Mouse (Mus musculus) MEL (cell line): Measurements from ENCODE around the gene Vwa8. TPM values are rescaled to one million over a fixed set of nuclear protein-coding genes. Genes with fewer than 3 reads are reported as not detected.

Source experiments
- DNase-seq: peaks from one replicate; pipeline ENCODE4 v3.0.0; 2011; ENCODE audit warnings: low read depth, low spot score
- H3K27ac ChIP-seq: 2 replicates; pipeline ENCODE4 v1.5.1; 2012; ENCODE audit warnings: low read depth, mild to moderate bottlenecking, control low read depth, low read length, moderate library complexity; ENCODE audit not compliant: control insufficient read depth
- H3K27me3 ChIP-seq, 2 experiments: fragments of 150-350 bp in 1 of 2; sonication (generic) in 1 of 2; 2 replicates each; pipeline ENCODE4 v1.6.1; 2012; ENCODE audit warnings: low read length in 2 of 2, mild to moderate bottlenecking in 2 of 2, improper control_type of control experiment in 1 of 2, moderate library complexity in 1 of 2; ENCODE audit not compliant: insufficient read depth in 2 of 2, control insufficient read depth in 1 of 2
- H3K36me3 ChIP-seq, 2 experiments: 2 replicates each; pipeline ENCODE4 v1.6.1; 2012 to 2014; ENCODE audit warnings: low read length in 2 of 2, improper control_type of control experiment in 1 of 2, inconsistent platforms in 1 of 2, mild to moderate bottlenecking in 1 of 2; ENCODE audit not compliant: insufficient read depth in 2 of 2, control insufficient read depth in 1 of 2
- H3K4me1 ChIP-seq, 2 experiments: fragments of 150-350 bp in 1 of 2; sonication (generic) in 1 of 2; 2 replicates each; pipeline ENCODE4 v1.6.1; 2012; ENCODE audit warnings: low read length in 2 of 2, improper control_type of control experiment in 1 of 2, mild to moderate bottlenecking in 1 of 2; ENCODE audit not compliant: insufficient read depth in 2 of 2, control insufficient read depth in 1 of 2
- H3K4me3 ChIP-seq, 2 experiments: fragments of 150-350 bp in 1 of 2; sonication (generic) in 1 of 2; 2 replicates each; pipeline ENCODE4 v1.5.1; 2012; ENCODE audit warnings: low read depth in 2 of 2, low read length in 2 of 2, mild to moderate bottlenecking in 2 of 2, moderate library complexity in 2 of 2, control low read depth in 1 of 2, improper control_type of control experiment in 1 of 2; ENCODE audit not compliant: control insufficient read depth in 1 of 2, insufficient read depth in 1 of 2
- H3K79me2 ChIP-seq: 2 replicates; pipeline ENCODE4 v1.6.1; 2012; ENCODE audit warnings: mild to moderate bottlenecking, low read length, moderate library complexity; ENCODE audit not compliant: control insufficient read depth, poor library complexity, insufficient read depth
- H3K9ac ChIP-seq: 2 replicates; pipeline ENCODE4 v1.6.1; 2012; ENCODE audit warnings: low read depth, mild to moderate bottlenecking, control low read depth, low read length, moderate library complexity; ENCODE audit not compliant: control insufficient read depth, poor library complexity, severe bottlenecking
- H3K9me3 ChIP-seq: fragments of 150-350 bp; sonication (generic); replicated peaks from 2 replicates; pipeline ENCODE4 v1.6.1; 2012; ENCODE audit warnings: mild to moderate bottlenecking, low read length, improper control_type of control experiment, moderate library complexity; ENCODE audit not compliant: insufficient read depth
- CHD2 ChIP-seq: IDR thresholded peaks from 2 replicates; pipeline ENCODE4 v1.6.1; 2011; ENCODE audit warnings: low read length, improper control_type of control experiment
- E2F4 ChIP-seq: IDR thresholded peaks from 2 replicates; pipeline ENCODE4 v1.6.1; 2011; ENCODE audit warnings: low read depth, low read length, improper control_type of control experiment, borderline replicate concordance
- EP300 ChIP-seq, 2 experiments: IDR thresholded peaks; 2 replicates each; pipeline ENCODE4 v1.6.1; 2011; ENCODE audit warnings: improper control_type of control experiment in 2 of 2, low read length in 2 of 2, low read depth in 1 of 2, mild to moderate bottlenecking in 1 of 2
- ETS1 ChIP-seq: IDR thresholded peaks from 2 replicates; pipeline ENCODE4 v1.6.1; 2012; ENCODE audit warnings: low read depth, mild to moderate bottlenecking, inconsistent platforms, low read length, improper control_type of control experiment, moderate library complexity
- MAFK ChIP-seq: IDR thresholded peaks from 2 replicates; pipeline ENCODE4 v1.6.1; 2011; ENCODE audit warnings: low read depth, mild to moderate bottlenecking, low read length, improper control_type of control experiment, borderline replicate concordance
- MYB ChIP-seq: IDR thresholded peaks from 2 replicates; pipeline ENCODE4 v1.6.1; 2011; ENCODE audit warnings: mild to moderate bottlenecking, low read depth, low read length, improper control_type of control experiment
- NELFE ChIP-seq: IDR thresholded peaks from 2 replicates; pipeline ENCODE4 v1.6.1; 2011; ENCODE audit warnings: low read depth, low read length, improper control_type of control experiment
- NRF1 ChIP-seq: IDR thresholded peaks from 2 replicates; pipeline ENCODE4 v1.6.1; 2014; ENCODE audit warnings: low read depth, mild to moderate bottlenecking, inconsistent platforms, low read length, improper control_type of control experiment, moderate library complexity; ENCODE audit not compliant: poor library complexity, insufficient read depth, severe bottlenecking
- RAD21 ChIP-seq: IDR thresholded peaks from 2 replicates; pipeline ENCODE4 v1.6.1; 2011; ENCODE audit warnings: mild to moderate bottlenecking, low read depth, low read length, improper control_type of control experiment
- RCOR1 ChIP-seq: IDR thresholded peaks from 2 replicates; pipeline ENCODE4 v1.6.1; 2012; ENCODE audit warnings: low read depth, mild to moderate bottlenecking, inconsistent platforms, low read length, improper control_type of control experiment
- TBP ChIP-seq: IDR thresholded peaks from 2 replicates; pipeline ENCODE4 v1.8.0; 2011; ENCODE audit warnings: low read depth, low read length, improper control_type of control experiment
- USF2 ChIP-seq, 2 experiments: IDR thresholded peaks; 2 replicates each; pipeline ENCODE4 v1.6.1; 2011 to 2012; ENCODE audit warnings: improper control_type of control experiment in 2 of 2, low read length in 2 of 2, borderline replicate concordance in 1 of 2, inconsistent platforms in 1 of 2, low read depth in 1 of 2, mild to moderate bottlenecking in 1 of 2; ENCODE audit not compliant: insufficient read depth in 1 of 2
- ZC3H11A ChIP-seq: IDR thresholded peaks from 2 replicates; pipeline ENCODE4 v1.6.1; 2012; ENCODE audit warnings: low read depth, mild to moderate bottlenecking, inconsistent platforms, low read length, improper control_type of control experiment
- ZKSCAN1 ChIP-seq: IDR thresholded peaks from 2 replicates; pipeline ENCODE4 v1.6.1; 2012; ENCODE audit warnings: low read depth, mild to moderate bottlenecking, inconsistent platforms, low read length, improper control_type of control experiment, moderate library complexity
- ZMIZ1 ChIP-seq: IDR thresholded peaks from 2 replicates; pipeline ENCODE4 v1.6.1; 2012; ENCODE audit warnings: low read depth, mild to moderate bottlenecking, inconsistent platforms, low read length, improper control_type of control experiment, moderate library complexity
- ZNF384 ChIP-seq: IDR thresholded peaks from 2 replicates; pipeline ENCODE4 v1.6.1; 2012; ENCODE audit warnings: low read depth, mild to moderate bottlenecking, inconsistent platforms, low read length, improper control_type of control experiment
- polyA plus RNA-seq, 2 experiments: library from polyadenylated mRNA; stranded (reverse) in 1 of 2; unstranded in 1 of 2; fragments of >175 nt in 1 of 2; fragments of >200 nt in 1 of 2; gene quantifications; 2 replicates each; pipeline versions ENCODE4 v1.2.1 to v1.2.4; 2012; ENCODE audit warnings: low replicate concordance in 2 of 2, low read depth in 1 of 2; ENCODE audit not compliant: insufficient read length in 2 of 2, insufficient read depth in 1 of 2, missing spikeins in 1 of 2
- total RNA-seq: library from RNA; depleted of rRNA; stranded (reverse); fragments of 300-350 nt; gene quantifications from 2 replicates; pipeline ENCODE4 v1.2.3, GENCODE M21; 2012

Gene Vwa8
- total and polyA plus RNA-seq, 3 experiments, result 12.4 to 19.6 TPM; not detected in 1

- peak; percentile 7 for DNase-seq
- H3K9me3 ChIP-seq, result no peaks in the 10 kb centered on the region
- no peak overlapping the region for H3K27ac ChIP-seq
- TF ChIP-seq EP300 (IDR thresholded peaks at IDR 0.05; ENCODE audit: low read depth in 1 of 2, low read length in 2 of 2) (no peak), MAFK (no peak), ETS1 (no peak), NELFE (no peak), RAD21 (no peak), ZNF384 (no peak), USF2 (IDR thresholded peaks at IDR 0.05; ENCODE audit: borderline replicate concordance in 1 of 2, insufficient read depth in 1 of 2, low read depth in 1 of 2, low read length in 2 of 2) (no peak), RCOR1 (no peak), ZKSCAN1 (no peak), MYB (no peak), E2F4 (no peak)
- TF ChIP-seq, all 39 proteins: peak for 0
- Histone ChIP-seq H3K4me1 (no peaks in the 10 kb centered on the region), H3K36me3 (no peaks in the 10 kb centered on the region), H3K9ac (no peak overlapping the region), H3K27me3 (no peaks in the 10 kb centered on the region; a peak in 1 of 4 replicates), H3K4me3 (no peak overlapping the region), H3K79me2 (no peaks in the 10 kb centered on the region)
These were observed 384.8 kb downstream of the Vwa8 start for GRCm38 (mm10) chr14:79233697-79234096.

- Histone ChIP-seq H3K4me1 (no peaks in the 10 kb centered on the region), H3K9ac (no peak overlapping the region), H3K9me3 (no peaks in the 10 kb centered on the region), H3K79me2 (no peaks in the 10 kb centered on the region), H3K36me3 (no peaks in the 10 kb centered on the region), H3K27me3 (no peaks in the 10 kb centered on the region; a peak in 1 of 4 replicates), H3K27ac (no peak overlapping the region), H3K4me3 (no peak overlapping the region)
- no peak for TF ChIP-seq CHD2
- TF ChIP-seq NELFE, result no peak
- no peak for TF ChIP-seq NRF1
- no peak for TF ChIP-seq ZMIZ1
- TF ChIP-seq ZC3H11A, result no peak
- no peak for TF ChIP-seq TBP
- DNase-seq, result no peak
These were observed 385.7 kb downstream of the Vwa8 start for GRCm38 (mm10) chr14:79234513-79234912.
